Mouse (Mus musculus) limb, embryonic 14.5 days (tissue): ENCODE results near the gene Unc13d. TPM values are rescaled to one million over a fixed set of nuclear protein-coding genes. Genes with fewer than 3 reads are reported as not detected.
A peak's percentile ranks its signal among the peaks of the same experiment; 100 is the strongest.
"Not testable (repeated sequence)": the region's sequence is repeated elsewhere in the genome, so short reads cannot be mapped to it uniquely, and the experiment has no call there.

Source experiments
- ATAC-seq: fragments of 200-750 bp; cut with Nextera tagmentation; 2 replicates; pipeline ENCODE4 v1.8.0; 2017; ENCODE audit warnings: low read depth, moderate number of reproducible peaks, moderate TSS enrichment; ENCODE audit not compliant: low FRiP score
- DNase-seq: peaks from one replicate; pipeline ENCODE4 v3.0.0-alpha.2; 2015; ENCODE audit warnings: low spot score
- H3K27ac ChIP-seq: fragments of 300-500 bp; sonication (generic); replicated peaks from 2 replicates; pipeline ENCODE4 v1.5.1; 2014; ENCODE audit warnings: low read depth, mild to moderate bottlenecking, low read length, moderate library complexity, mixed read lengths
- H3K27me3 ChIP-seq: fragments of 300-500 bp; sonication (generic); 2 replicates; pipeline ENCODE4 v1.6.1; 2014; ENCODE audit warnings: low read length, mixed read lengths; ENCODE audit not compliant: control insufficient read depth, insufficient read depth
- H3K36me3 ChIP-seq: fragments of 300-500 bp; sonication (generic); 2 replicates; pipeline ENCODE4 v1.6.1; 2014; ENCODE audit warnings: mild to moderate bottlenecking, low read length, moderate library complexity, mixed read lengths; ENCODE audit not compliant: control insufficient read depth, insufficient read depth
- H3K4me1 ChIP-seq: fragments of 300-500 bp; sonication (generic); 2 replicates; pipeline ENCODE4 v1.6.1; 2014; ENCODE audit warnings: antibody characterized with exemption, low read length, mixed read lengths; ENCODE audit not compliant: control insufficient read depth, insufficient read depth
- H3K4me2 ChIP-seq: fragments of 300-500 bp; sonication (generic); replicated peaks from 2 replicates; pipeline ENCODE4 v1.6.1; 2014; ENCODE audit warnings: low read depth, mild to moderate bottlenecking, low read length, moderate library complexity; ENCODE audit not compliant: severe bottlenecking
- H3K4me3 ChIP-seq: fragments of 300-500 bp; sonication (generic); replicated peaks from 2 replicates; pipeline ENCODE4 v1.5.1; 2014; ENCODE audit warnings: low read length
- H3K9ac ChIP-seq: fragments of 300-500 bp; sonication (generic); 2 replicates; pipeline ENCODE4 v1.6.1; 2014; ENCODE audit warnings: mild to moderate bottlenecking, low read depth, low read length, moderate library complexity; ENCODE audit not compliant: severe bottlenecking
- H3K9me3 ChIP-seq: fragments of 300-500 bp; sonication (generic); 2 replicates; pipeline ENCODE4 v1.6.1; 2016; ENCODE audit warnings: low read length; ENCODE audit not compliant: control insufficient read depth
- POLR2A ChIP-seq: fragments of 200-500 bp; IDR thresholded peaks from 2 replicates; pipeline ENCODE4 v1.8.0; 2012; ENCODE audit warnings: inconsistent platforms, mild to moderate bottlenecking, moderate library complexity, borderline replicate concordance; ENCODE audit not compliant: insufficient read depth, insufficient read length; ENCODE audit errors: extremely low read depth
- WGBS: fragments of 180-500 bp; shearing (Covaris S2); extraction: QIAGEN DNeasy Blood & Tissue Kit; methylation state at CpG from one replicate; pipeline ENCODE4 v1.1.7; 2014; 5-methylcytosine and 5-hydroxymethylcytosine counted together
- polyA plus RNA-seq, 2 experiments: library from polyadenylated mRNA; depleted of rRNA in 1 of 2; stranded (reverse) in 1 of 2; unstranded in 1 of 2; fragments of >200 nt; fragmentation: Nextera tagmentation in 1 of 2; extraction: Ambion mirVana in 1 of 2; gene quantifications; 2 replicates each; pipeline versions ENCODE4 v1.2.1 to v1.2.3; 2012 to 2014

Unc13d gene
- polyA plus RNA-seq, 2 experiments = 3.4 to 4.3 TPM

DNA sequence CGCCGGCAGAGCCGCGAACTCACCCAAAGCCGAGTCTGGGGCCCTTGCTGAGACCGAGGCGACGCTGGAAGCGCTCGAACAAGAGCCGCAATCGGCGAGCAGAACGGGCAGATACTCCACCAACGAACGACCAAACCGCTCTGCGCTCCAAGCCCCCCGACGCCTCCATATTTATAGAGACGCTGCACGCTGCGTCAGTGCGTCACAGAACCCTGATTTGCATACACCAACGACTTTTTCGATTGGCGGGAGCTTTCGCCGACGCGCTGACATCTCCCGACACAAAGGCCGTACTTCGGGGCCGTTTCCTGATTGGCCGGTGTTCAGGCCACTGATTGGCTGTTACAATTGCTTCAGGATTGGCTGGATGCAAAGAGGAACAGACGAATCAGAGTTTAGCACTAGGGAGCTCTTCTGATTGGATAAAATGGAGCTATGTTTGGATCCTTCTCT, 53.4 kb downstream of the Unc13d start:
- H3K4me1 ChIP-seq = peaks cover 8% of the 10 kb centered on the region
- H3K4me2 ChIP-seq = 0 out of 2 replicates have a peak overlapping the region, but pooled peaks have one; percentile 37
- H3K9me3 ChIP-seq = no peaks in the 10 kb centered on the region
- H3K27ac ChIP-seq = peak overlapping the region; percentile 98
- DNase-seq (peak; percentile 99), ATAC-seq (peak; percentile 94)
- TF ChIP-seq POLR2A = peak; percentile 100
- peak overlapping the region; percentile 97 for H3K4me3 ChIP-seq
- WGBS = 0% methylated on average over 37 of the region's 37 CpGs
- H3K27me3 ChIP-seq = no peaks in the 10 kb centered on the region
- H3K9ac ChIP-seq = peak overlapping the region; percentile 100
- peaks cover 29% of the 10 kb centered on the region for H3K36me3 ChIP-seq

DNA sequence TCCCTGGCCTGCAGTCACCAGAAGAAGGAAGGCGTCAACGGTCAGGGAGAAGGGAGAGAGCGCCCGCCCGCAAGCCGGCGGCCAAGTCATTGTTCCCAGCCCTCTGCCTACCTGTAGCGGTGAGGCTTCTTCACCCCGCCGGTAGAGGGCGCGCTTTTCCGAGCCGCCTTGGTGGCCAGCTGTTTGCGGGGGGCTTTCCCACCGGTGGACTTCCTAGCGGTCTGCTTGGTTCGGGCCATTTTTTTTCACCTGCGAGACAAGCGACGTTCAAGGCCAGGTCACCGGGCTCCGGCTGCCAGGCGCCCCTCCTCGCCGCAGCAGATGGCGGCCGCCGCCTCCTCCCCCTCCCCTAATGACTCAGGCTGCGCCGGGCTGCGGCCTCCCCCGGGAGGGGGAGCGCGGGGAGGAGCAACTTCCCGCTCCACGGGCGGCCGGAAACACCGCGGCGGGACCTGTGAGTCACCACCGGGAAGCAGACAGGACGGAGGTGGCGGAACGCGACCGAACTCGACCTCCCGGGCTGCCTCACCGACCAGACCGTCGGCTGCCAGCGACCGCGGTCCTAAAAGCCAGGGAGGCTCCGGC, 53.9 kb downstream of the Unc13d start:
- peak; percentile 48 for ATAC-seq
- Histone ChIP-seq H3K9ac (peak overlapping the region; percentile 100), H3K36me3 (peaks cover 29% of the 10 kb centered on the region), H3K27ac (peak overlapping the region; percentile 98), H3K9me3 (no peaks in the 10 kb centered on the region), H3K4me2 (peak overlapping the region; percentile 37), H3K4me3 (peak overlapping the region; percentile 97), H3K27me3 (no peaks in the 10 kb centered on the region), H3K4me1 (peaks cover 8% of the 10 kb centered on the region; the same call in 1 of the 2 replicates)
- WGBS = under 1% methylated on average over 51 of the region's 57 CpGs
- TF ChIP-seq POLR2A = no peak
- DNase-seq = peak; percentile 70

DNA sequence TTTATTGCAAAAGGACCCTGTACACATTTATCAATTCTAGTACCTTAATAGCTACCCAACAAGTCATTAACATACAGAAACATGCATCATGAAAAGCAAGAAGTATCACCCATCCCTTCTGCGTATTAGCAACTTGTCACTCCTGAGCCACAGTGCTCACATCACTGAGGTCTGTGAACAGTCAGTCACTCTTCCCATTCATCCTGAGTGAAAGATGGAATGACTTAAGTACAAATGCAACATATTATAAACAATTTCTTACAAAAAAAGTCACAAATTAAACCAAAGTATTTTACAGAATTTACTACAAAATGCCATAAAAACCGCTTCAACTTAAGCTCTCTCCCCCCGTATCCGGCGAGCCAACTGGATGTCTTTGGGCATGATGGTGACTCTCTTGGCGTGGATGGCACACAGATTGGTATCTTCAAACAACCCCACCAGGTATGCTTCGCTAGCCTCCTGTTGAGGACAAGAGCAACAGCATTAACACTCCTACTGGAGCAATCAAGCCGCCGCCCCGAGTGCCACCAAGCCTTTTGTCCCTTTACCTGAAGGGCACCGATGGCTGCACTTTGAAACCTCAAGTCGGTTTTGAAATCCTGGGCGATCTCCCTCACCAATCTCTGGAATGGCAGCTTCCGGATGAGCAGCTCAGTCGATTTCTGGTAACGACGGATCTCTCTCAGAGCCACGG, 54.5 kb downstream of the Unc13d start:
- H3K27ac ChIP-seq = peak overlapping the region; percentile 98
- ATAC-seq, H3K9me3 ChIP-seq, H3K4me1 ChIP-seq, H3K27me3 ChIP-seq, DNase-seq: not testable (repeated sequence)
- WGBS = 5% methylated on average over 13 of the region's 18 CpGs
- H3K9ac ChIP-seq = peak overlapping the region; percentile 100
- H3K36me3 ChIP-seq = peaks cover 29% of the 10 kb centered on the region
- peak overlapping the region; percentile 97 for H3K4me3 ChIP-seq
- peak overlapping the region; percentile 63 for H3K4me2 ChIP-seq

DNA sequence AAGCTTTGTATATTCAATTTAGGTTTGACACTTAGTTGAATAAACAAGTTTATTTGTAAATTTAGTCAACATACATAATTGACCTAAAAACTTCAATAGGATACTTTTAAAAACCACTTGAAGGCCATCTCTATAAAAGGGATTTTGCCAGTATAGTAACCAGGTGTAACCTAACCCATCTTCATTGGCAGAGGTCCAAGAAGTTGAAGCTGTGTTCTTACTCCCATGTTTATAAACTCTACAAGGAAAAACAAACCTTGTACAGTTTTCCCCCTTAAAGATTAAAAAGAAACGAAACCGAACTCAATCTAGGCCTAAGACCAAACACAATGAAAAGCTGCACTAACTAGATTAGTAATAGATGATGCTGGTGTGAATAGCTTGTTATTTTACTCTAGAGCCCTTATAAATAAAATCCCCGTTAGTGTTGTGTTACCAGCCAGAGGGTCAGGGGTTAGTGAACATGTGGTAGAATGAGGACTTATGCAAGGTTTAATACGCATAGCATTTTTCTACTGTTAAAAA, 55.4 kb downstream of the Unc13d start:
- 57% methylated on average over 4 of the region's 4 CpGs for WGBS
- ATAC-seq = no peak
- H3K27me3 ChIP-seq = no peaks in the 10 kb centered on the region
- peaks cover 29% of the 10 kb centered on the region for H3K36me3 ChIP-seq
- peak overlapping the region; percentile 63 for H3K4me2 ChIP-seq
- H3K4me1 ChIP-seq = peaks cover 8% of the 10 kb centered on the region; the same call in 1 of the 2 replicates
- peak overlapping the region; percentile 13; the same call in 1 of the 2 replicates for H3K9ac ChIP-seq
- H3K4me3 ChIP-seq = peak overlapping the region; percentile 34
- H3K9me3 ChIP-seq = no peaks in the 10 kb centered on the region
- no peak overlapping the region for H3K27ac ChIP-seq
- DNase-seq = no peak
- no peak for TF ChIP-seq POLR2A

DNA sequence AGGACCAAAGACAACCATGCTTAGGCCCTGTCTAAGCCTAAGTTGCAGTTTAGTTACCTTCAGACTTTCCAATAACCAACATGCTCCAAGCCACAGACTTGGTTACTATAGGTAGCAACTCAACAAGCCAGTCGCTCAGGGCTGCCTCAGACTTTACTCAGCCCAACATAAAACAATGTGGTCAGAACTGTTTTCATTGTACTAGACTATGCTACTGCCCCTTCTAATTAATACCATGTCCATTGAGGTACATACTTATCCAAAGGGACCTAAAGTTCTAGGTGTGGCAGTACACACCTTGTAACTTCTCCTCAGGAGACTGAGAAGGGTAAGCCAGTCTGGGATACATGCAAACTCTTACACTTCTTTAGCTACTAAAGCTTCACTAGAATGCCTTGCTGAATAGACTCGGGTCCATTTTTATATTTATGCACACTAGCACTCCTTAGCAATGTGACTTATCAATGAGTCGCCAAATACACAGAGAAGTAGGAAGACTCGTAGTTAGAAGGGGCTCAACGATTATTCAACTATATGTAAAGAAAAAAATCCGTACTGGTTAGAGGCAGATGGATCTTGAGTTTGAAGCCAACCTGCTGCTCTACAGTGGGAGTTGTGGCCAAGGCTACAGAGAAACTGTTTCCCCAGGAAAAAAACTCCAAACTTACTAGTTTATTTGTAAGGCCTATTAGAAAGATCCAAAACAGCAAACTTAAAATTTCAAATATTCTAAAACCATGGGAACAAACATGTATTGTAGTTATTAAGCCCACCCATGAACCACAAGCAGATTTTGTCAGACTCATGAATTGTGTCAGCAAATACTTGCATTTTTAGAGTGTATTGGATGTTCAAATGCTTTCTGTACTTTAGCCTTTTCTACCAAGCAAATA, 56.2 kb downstream of the Unc13d start:
- no peaks in the 10 kb centered on the region for H3K27me3 ChIP-seq
- no peak overlapping the region for H3K27ac ChIP-seq
- H3K4me3 ChIP-seq = peak overlapping the region; percentile 34
- H3K4me1 ChIP-seq = peaks cover 8% of the 10 kb centered on the region; the same call in 1 of the 2 replicates
- ATAC-seq = no peak
- no peak overlapping the region for H3K9ac ChIP-seq
- peak; percentile 34; the same call in 1 of the 2 replicates for TF ChIP-seq POLR2A
- 80% methylated on average over 6 of the region's 6 CpGs for WGBS
- DNase-seq = no peak
- peak overlapping the region; percentile 63 for H3K4me2 ChIP-seq
- H3K9me3 ChIP-seq = no peaks in the 10 kb centered on the region
- H3K36me3 ChIP-seq = peaks cover 29% of the 10 kb centered on the region
